Mouse (Mus musculus): ENCODE results near the gene Cenpi. TPM values are rescaled to one million over a fixed set of nuclear protein-coding genes. Genes with fewer than 3 reads are reported as not detected.

Cenpi gene
- polyA plus RNA-seq, 1 experiment, result 12.5 TPM

GRCm38 (mm10) chrX:134350205-134350604, 42.3 kb downstream of the Cenpi start:
- TF ChIP-seq POLR2A (IDR thresholded peaks at IDR 0.05; ENCODE audit: borderline replicate concordance, low read depth, low read length) (no peak), CTCF (IDR thresholded peaks at IDR 0.05; ENCODE audit: low read depth, low read length) (no peak)
- Histone ChIP-seq H3K4me3 (ENCODE audit: insufficient read depth, low read length) (no peak overlapping the region), H3K4me1 (ENCODE audit: control insufficient read depth, insufficient read depth, low read length) (no peaks in the 10 kb centered on the region), H3K27ac (ENCODE audit: insufficient read depth, low read depth, low read length) (no peak overlapping the region)

GRCm38 (mm10) chrX:134353848-134354247, 46.0 kb downstream of the Cenpi start:
- no peak for TF ChIP-seq CTCF (IDR thresholded peaks at IDR 0.05; ENCODE audit: low read depth, low read length)
- no peak for TF ChIP-seq POLR2A (IDR thresholded peaks at IDR 0.05; ENCODE audit: borderline replicate concordance, low read depth, low read length)
- H3K4me1 ChIP-seq (ENCODE audit: control insufficient read depth, insufficient read depth, low read length), result no peaks in the 10 kb centered on the region
- H3K27ac ChIP-seq (ENCODE audit: insufficient read depth, low read depth, low read length), result no peak overlapping the region
- no peak overlapping the region for H3K4me3 ChIP-seq (ENCODE audit: insufficient read depth, low read length)

GRCm38 (mm10) chrX:134359336-134359735, 51.5 kb downstream of the Cenpi start:
- Histone ChIP-seq H3K27ac (ENCODE audit: insufficient read depth, low read depth, low read length) (no peak overlapping the region), H3K4me1 (ENCODE audit: control insufficient read depth, insufficient read depth, low read length) (no peaks in the 10 kb centered on the region; the same call in 1 of the 2 replicates), H3K4me3 (ENCODE audit: insufficient read depth, low read length) (no peak overlapping the region)
- no peak for TF ChIP-seq POLR2A (IDR thresholded peaks at IDR 0.05; ENCODE audit: borderline replicate concordance, low read depth, low read length)
- no peak for TF ChIP-seq CTCF (IDR thresholded peaks at IDR 0.05; ENCODE audit: low read depth, low read length)

DNA sequence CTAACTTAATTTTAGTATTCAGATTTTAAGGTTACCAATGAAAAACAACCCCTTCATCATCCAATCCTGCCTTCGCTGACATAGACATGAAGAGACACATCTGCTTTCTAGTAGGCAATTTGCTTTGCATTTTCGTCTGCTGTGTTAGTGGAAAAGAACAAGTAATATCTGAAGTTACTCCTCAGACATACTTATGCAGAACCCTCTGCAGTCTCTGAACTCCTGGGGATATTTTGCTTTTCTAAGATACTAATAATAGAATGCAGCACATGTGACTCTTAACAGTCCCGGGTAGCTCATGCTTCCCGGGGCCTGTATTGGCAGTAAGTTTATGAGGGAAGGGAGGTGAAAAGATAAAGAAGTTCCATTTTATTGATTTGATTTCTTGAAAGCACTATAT, 54.3 kb downstream of the Cenpi start:
- TF ChIP-seq CTCF (IDR thresholded peaks at IDR 0.05; ENCODE audit: low read depth, low read length), result no peak
- no peak for TF ChIP-seq POLR2A (IDR thresholded peaks at IDR 0.05; ENCODE audit: borderline replicate concordance, low read depth, low read length)
- Histone ChIP-seq H3K4me3 (ENCODE audit: insufficient read depth, low read length) (no peak overlapping the region), H3K4me1 (ENCODE audit: control insufficient read depth, insufficient read depth, low read length) (no peaks in the 10 kb centered on the region; the same call in 1 of the 2 replicates), H3K27ac (ENCODE audit: insufficient read depth, low read depth, low read length) (no peak overlapping the region)

DNA sequence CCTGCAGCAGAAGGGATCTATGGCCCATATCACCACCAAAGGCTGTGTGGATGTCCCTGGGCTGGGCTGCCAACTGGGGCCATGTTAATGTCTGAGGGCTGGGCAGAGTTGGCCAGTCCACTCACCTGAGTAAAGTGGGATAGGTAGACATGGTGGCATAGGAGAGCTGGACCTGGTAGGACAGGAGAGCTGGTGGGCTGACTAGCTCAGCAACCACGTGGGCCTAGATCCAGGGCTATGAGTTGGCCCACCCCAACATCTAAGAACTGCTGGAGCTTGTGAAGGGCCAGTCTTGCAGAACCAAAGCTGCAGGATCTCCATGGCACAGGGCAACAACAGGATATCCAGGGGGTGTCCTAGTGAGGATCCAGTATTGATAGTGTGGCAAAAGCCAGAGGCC, 57.5 kb downstream of the Cenpi start:
- TF ChIP-seq CTCF (IDR thresholded peaks at IDR 0.05; ENCODE audit: low read depth, low read length) (no peak), POLR2A (IDR thresholded peaks at IDR 0.05; ENCODE audit: borderline replicate concordance, low read depth, low read length) (no peak)
- Histone ChIP-seq H3K4me3 (ENCODE audit: insufficient read depth, low read length) (no peak overlapping the region), H3K4me1 (ENCODE audit: control insufficient read depth, insufficient read depth, low read length) (no peaks in the 10 kb centered on the region; the same call in 1 of the 2 replicates), H3K27ac (ENCODE audit: insufficient read depth, low read depth, low read length) (no peak overlapping the region)

GRCm38 (mm10) chrX:134366547-134366946, 58.7 kb downstream of the Cenpi start:
- no peak overlapping the region for H3K27ac ChIP-seq (ENCODE audit: insufficient read depth, low read depth, low read length)
- no peak overlapping the region for H3K4me3 ChIP-seq (ENCODE audit: insufficient read depth, low read length)
- H3K4me1 ChIP-seq (ENCODE audit: control insufficient read depth, insufficient read depth, low read length), result no peaks in the 10 kb centered on the region; the same call in 1 of the 2 replicates
- no peak for TF ChIP-seq CTCF (IDR thresholded peaks at IDR 0.05; ENCODE audit: low read depth, low read length)
- TF ChIP-seq POLR2A (IDR thresholded peaks at IDR 0.05; ENCODE audit: borderline replicate concordance, low read depth, low read length), result no peak

DNA sequence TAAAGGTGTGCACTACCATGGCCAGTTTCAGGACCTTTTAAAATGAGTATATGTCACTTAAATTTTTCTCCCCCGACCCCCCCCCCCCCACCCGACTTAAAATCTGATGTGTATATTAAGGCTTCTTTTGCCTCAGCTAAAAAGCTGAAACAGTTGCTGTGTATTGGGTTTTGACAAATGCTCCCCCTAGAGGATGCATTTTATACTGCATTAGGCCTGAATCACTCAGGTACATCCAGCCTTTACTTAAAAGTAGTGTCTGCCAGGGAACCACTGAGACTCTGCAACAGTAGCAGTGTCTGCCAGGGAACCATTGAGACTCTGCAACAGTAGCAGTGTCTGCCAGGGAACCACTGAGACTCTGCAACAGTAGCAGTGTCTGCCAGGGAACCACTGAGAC, 63.4 kb downstream of the Cenpi start:
- no peak overlapping the region for H3K4me3 ChIP-seq (ENCODE audit: insufficient read depth, low read length)
- no peaks in the 10 kb centered on the region; the same call in 1 of the 2 replicates for H3K4me1 ChIP-seq (ENCODE audit: control insufficient read depth, insufficient read depth, low read length)
- TF ChIP-seq POLR2A (IDR thresholded peaks at IDR 0.05; ENCODE audit: borderline replicate concordance, low read depth, low read length), result no peak
- TF ChIP-seq CTCF (IDR thresholded peaks at IDR 0.05; ENCODE audit: low read depth, low read length), result no peak
- no peak overlapping the region for H3K27ac ChIP-seq (ENCODE audit: insufficient read depth, low read depth, low read length)

GRCm38 (mm10) chrX:134374190-134374589, 66.3 kb downstream of the Cenpi start:
- TF ChIP-seq POLR2A (IDR thresholded peaks at IDR 0.05; ENCODE audit: borderline replicate concordance, low read depth, low read length), result no peak
- no peak for TF ChIP-seq CTCF (IDR thresholded peaks at IDR 0.05; ENCODE audit: low read depth, low read length)
- H3K27ac ChIP-seq (ENCODE audit: insufficient read depth, low read depth, low read length), result no peak overlapping the region
- H3K4me1 ChIP-seq (ENCODE audit: control insufficient read depth, insufficient read depth, low read length), result no peaks in the 10 kb centered on the region
- H3K4me3 ChIP-seq (ENCODE audit: insufficient read depth, low read length), result no peak overlapping the region

GRCm38 (mm10) chrX:134384896-134385295, 77.0 kb downstream of the Cenpi start:
- H3K4me1 ChIP-seq (ENCODE audit: control insufficient read depth, insufficient read depth, low read length), result no peaks in the 10 kb centered on the region
- no peak for TF ChIP-seq CTCF (IDR thresholded peaks at IDR 0.05; ENCODE audit: low read depth, low read length)
- TF ChIP-seq POLR2A (IDR thresholded peaks at IDR 0.05; ENCODE audit: borderline replicate concordance, low read depth, low read length), result no peak
- no peak overlapping the region for H3K27ac ChIP-seq (ENCODE audit: insufficient read depth, low read depth, low read length)
- H3K4me3 ChIP-seq (ENCODE audit: insufficient read depth, low read length), result no peak overlapping the region

DNA sequence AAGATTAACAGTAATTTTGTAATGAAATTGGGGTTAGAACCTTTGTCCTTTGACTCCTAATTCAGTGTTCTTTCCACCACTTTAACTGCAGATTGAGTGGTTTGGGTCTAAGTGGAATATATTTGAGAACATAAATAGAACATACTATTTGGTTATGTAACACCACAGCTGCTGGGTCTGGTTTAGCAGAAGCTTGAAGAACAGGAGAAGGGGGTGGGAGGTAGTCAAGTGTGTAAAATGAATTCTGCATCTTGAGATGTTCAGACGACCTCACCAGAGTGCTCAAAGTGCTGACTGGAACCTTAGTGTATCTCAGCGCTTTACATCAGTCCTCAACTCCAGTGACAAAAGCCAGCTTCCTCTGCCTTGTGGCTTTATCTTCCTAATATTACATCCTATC, 91.1 kb downstream of the Cenpi start:
- Histone ChIP-seq H3K27ac (ENCODE audit: insufficient read depth, low read depth, low read length) (no peak overlapping the region), H3K4me1 (ENCODE audit: control insufficient read depth, insufficient read depth, low read length) (no peaks in the 10 kb centered on the region), H3K4me3 (ENCODE audit: insufficient read depth, low read length) (no peak overlapping the region)
- TF ChIP-seq POLR2A (IDR thresholded peaks at IDR 0.05; ENCODE audit: borderline replicate concordance, low read depth, low read length) (no peak), CTCF (IDR thresholded peaks at IDR 0.05; ENCODE audit: low read depth, low read length) (no peak)

All from bone marrow macrophage, adult 2 months (primary cell).